Mouse (Mus musculus): ENCODE results near the gene Tenm4. TPM values are rescaled to one million over a fixed set of nuclear protein-coding genes. Genes with fewer than 3 reads are reported as not detected.
A peak's percentile ranks its signal among the peaks of the same experiment; 100 is the strongest.

Gene Tenm4
- total and polyA plus RNA-seq, 3 experiments: 0.03 to 0.26 (median 0.04) TPM

DNA sequence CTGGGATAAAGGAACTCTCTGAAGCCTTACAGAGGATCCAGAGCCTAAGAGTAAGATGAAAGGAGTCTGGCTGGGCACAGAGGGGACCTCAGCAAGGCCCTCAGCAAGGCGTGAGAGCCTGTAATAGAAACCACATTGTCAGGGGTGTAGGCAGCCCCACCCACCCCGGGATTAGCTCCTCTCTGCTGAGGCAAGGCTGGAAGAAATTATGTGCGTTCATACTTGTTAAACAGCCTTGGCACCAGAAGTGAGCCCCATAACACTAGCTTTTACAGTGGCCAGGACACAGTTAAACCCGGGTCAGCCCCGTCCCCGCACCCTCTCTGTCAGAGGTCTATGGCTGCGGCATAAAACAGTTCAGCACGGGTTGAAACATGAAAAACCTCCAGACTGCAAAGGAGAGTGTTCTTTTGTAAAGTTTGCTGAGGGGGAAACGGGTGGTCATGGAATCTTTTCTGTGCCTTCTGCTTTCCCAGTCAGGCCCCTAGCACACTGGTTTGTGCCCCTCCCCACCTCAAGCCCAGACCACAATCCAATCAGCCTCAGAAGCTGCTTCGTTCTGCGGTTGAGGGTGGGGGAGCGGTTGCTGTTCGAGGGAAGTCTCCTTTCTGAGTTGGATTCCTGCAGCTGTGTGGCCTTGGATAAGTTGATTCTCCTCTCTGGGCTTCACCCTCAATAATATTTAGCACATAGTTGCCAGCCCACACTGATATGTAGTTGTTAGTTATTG, 486.2 kb downstream of the Tenm4 start:
- Histone ChIP-seq H3K27ac (ENCODE audit: insufficient read depth, low read depth) (no peak overlapping the region), H3K36me3 (replicated peaks in 1 of 2; ENCODE audit: control insufficient read depth in 1 of 2, insufficient read depth in 1 of 2, low read length in 1 of 2) (no peaks in the 10 kb centered on the region), H3K79me2 (replicated peaks; ENCODE audit: control insufficient read depth, extremely low read depth, insufficient read depth, poor library complexity, severe bottlenecking) (no peaks in the 10 kb centered on the region), H3K9ac (ENCODE audit: insufficient read depth, low read depth) (no peak overlapping the region), H3K27me3 (replicated peaks) (no peaks in the 10 kb centered on the region), H3K4me3 (replicated peaks in 1 of 3; ENCODE audit: low read depth in 2 of 3, low read length in 2 of 3, poor library complexity in 1 of 3) (no peak overlapping the region), H3K4me2 (ENCODE audit: insufficient read depth, low read depth, poor library complexity, severe bottlenecking) (no peak overlapping the region), H3K4me1 (ENCODE audit: control insufficient read depth in 1 of 2, insufficient read depth in 2 of 2) (peaks cover 0 to 48% of the 10 kb centered on the region in 2 experiments; a peak in 2 of 4 replicates), H3K9me3 (replicated peaks; ENCODE audit: low read length) (no peaks in the 10 kb centered on the region)
- dilution Hi-C loops (cut with MboI; ENCODE audit: extremely low pct_ligation_motif_present, extremely low pct_unique_long_range_greater_than_20kb, low sequenced_read_pairs) (no loop called here), in situ Hi-C loops (cut with MboI; ENCODE audit: low pct_ligation_motif_present, low pct_unique_long_range_greater_than_20kb, low sequenced_read_pairs) (no loop called here)
- DNase-seq (ENCODE audit: extremely low read depth): peak; percentile 60
- TF ChIP-seq BHLHE40 (IDR thresholded peaks at IDR 0.05; ENCODE audit: low read depth, low read length) (no peak), RAD21 (IDR thresholded peaks at IDR 0.05; ENCODE audit: low read depth, low read length) (no peak), CTCF (conservative IDR thresholded peaks at IDR 0.05 in 1 of 2, IDR thresholded peaks at IDR 0.05 in 1 of 2; ENCODE audit: low read depth in 2 of 2, low read length in 2 of 2) (no peak), SIN3A (IDR thresholded peaks at IDR 0.05; ENCODE audit: low read length) (no peak), HCFC1 (IDR thresholded peaks at IDR 0.05; ENCODE audit: low read depth, low read length) (no peak), MYC (IDR thresholded peaks at IDR 0.05; ENCODE audit: low read depth, low read length) (no peak), POLR2AphosphoS2 (IDR thresholded peaks at IDR 0.05; ENCODE audit: low read depth, low read length) (no peak), SMC3 (IDR thresholded peaks at IDR 0.05; ENCODE audit: low read depth, low read length) (no peak), JUN (IDR thresholded peaks at IDR 0.05; ENCODE audit: insufficient read depth, low read depth, low read length) (no peak), MAX (IDR thresholded peaks at IDR 0.05; ENCODE audit: low read length) (no peak), POLR2A (IDR thresholded peaks at IDR 0.05; ENCODE audit: low read depth, low read length) (no peak), MAZ (IDR thresholded peaks at IDR 0.05; ENCODE audit: low read depth, low read length) (no peak), NELFE (IDR thresholded peaks at IDR 0.05; ENCODE audit: low read depth, low read length) (no peak), USF2 (conservative IDR thresholded peaks at IDR 0.05; ENCODE audit: low read depth, low read length) (no peak), RCOR1 (conservative IDR thresholded peaks at IDR 0.05; ENCODE audit: low read depth, low read length) (no peak), ETS1 (conservative IDR thresholded peaks at IDR 0.05; ENCODE audit: low read depth, low read length) (no peak), TCF12 (IDR thresholded peaks at IDR 0.05; ENCODE audit: low read depth, low read length) (no peak), NRF1 (IDR thresholded peaks at IDR 0.05; ENCODE audit: low read depth, low read length) (no peak), KAT2A (IDR thresholded peaks at IDR 0.05; ENCODE audit: insufficient replicate concordance, low read length) (no peak)

DNA sequence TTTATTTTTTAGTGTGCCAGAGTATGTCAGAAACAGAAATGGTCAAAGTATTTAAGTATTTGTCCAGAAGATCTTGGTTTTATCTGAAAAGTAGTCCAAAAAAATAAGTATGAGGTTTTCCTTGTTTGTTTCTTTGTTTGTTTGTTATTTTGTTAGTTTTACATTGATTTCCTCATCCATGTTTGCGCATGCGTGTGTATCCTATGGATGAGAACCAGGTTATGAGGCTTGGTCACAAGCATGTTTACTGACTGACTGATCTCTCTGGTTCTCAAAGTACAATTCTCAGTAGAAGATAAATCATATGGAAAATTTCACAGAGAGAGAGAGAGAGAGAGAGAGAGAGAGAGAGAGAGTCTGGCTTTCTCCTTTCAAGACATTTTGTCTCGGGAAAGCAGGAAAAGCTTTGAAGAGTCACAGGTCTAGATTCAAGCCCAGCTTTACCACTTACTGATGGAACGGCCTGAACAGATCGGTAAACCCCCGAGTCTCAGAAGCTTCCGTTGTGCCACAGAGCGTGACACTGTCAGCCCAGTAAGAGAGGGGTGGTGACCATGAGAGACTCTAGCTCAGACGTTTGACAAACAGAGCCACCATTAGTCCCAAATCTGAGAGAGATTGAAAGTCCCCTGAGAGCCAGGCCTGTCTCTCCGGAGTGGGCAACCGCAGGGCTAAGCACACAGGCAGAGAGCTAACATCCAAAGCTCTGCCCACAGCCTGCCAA, 487.0 kb downstream of the Tenm4 start:
- Histone ChIP-seq H3K9ac (ENCODE audit: insufficient read depth, low read depth) (no peak overlapping the region), H3K4me1 (ENCODE audit: control insufficient read depth in 1 of 2, insufficient read depth in 2 of 2) (peaks cover 0 to 48% of the 10 kb centered on the region in 2 experiments; a peak in 2 of 4 replicates), H3K36me3 (replicated peaks in 1 of 2; ENCODE audit: control insufficient read depth in 1 of 2, insufficient read depth in 1 of 2, low read length in 1 of 2) (no peaks in the 10 kb centered on the region), H3K4me2 (ENCODE audit: insufficient read depth, low read depth, poor library complexity, severe bottlenecking) (no peak overlapping the region; the same call in 1 of the 2 replicates), H3K9me3 (replicated peaks; ENCODE audit: low read length) (no peaks in the 10 kb centered on the region), H3K79me2 (replicated peaks; ENCODE audit: control insufficient read depth, extremely low read depth, insufficient read depth, poor library complexity, severe bottlenecking) (no peaks in the 10 kb centered on the region), H3K27ac (ENCODE audit: insufficient read depth, low read depth) (no peak overlapping the region), H3K4me3 (replicated peaks in 1 of 3; ENCODE audit: low read depth in 2 of 3, low read length in 2 of 3, poor library complexity in 1 of 3) (no peak overlapping the region), H3K27me3 (replicated peaks) (no peaks in the 10 kb centered on the region)
- dilution Hi-C loops (cut with MboI; ENCODE audit: extremely low pct_ligation_motif_present, extremely low pct_unique_long_range_greater_than_20kb, low sequenced_read_pairs) (no loop called here), in situ Hi-C loops (cut with MboI; ENCODE audit: low pct_ligation_motif_present, low pct_unique_long_range_greater_than_20kb, low sequenced_read_pairs) (no loop called here)
- peak; percentile 89 for DNase-seq (ENCODE audit: extremely low read depth)
- TF ChIP-seq SMC3 (IDR thresholded peaks at IDR 0.05; ENCODE audit: low read depth, low read length) (no peak; the same call in 1 of the 2 replicates), MAX (IDR thresholded peaks at IDR 0.05; ENCODE audit: low read length) (no peak), E2F4 (IDR thresholded peaks at IDR 0.05; ENCODE audit: insufficient replicate concordance, low read depth, low read length) (no peak), TBP (conservative IDR thresholded peaks at IDR 0.05; ENCODE audit: low read depth, low read length) (no peak), MAZ (IDR thresholded peaks at IDR 0.05; ENCODE audit: low read depth, low read length) (no peak), EP300 (IDR thresholded peaks at IDR 0.05; ENCODE audit: low read length) (peak; percentile 42; the same call in 1 of the 2 replicates), MXI1 (IDR thresholded peaks at IDR 0.05; ENCODE audit: low read depth, low read length) (peak; percentile 32; the same call in 1 of the 2 replicates), ELF1 (IDR thresholded peaks at IDR 0.05; ENCODE audit: low read depth, low read length) (peak; percentile 19; the same call in 1 of the 2 replicates), IRF4 (IDR thresholded peaks at IDR 0.05; ENCODE audit: low read depth, low read length) (0 out of 2 replicates have a peak, but pooled peaks have one; percentile 29), ZC3H11A (IDR thresholded peaks at IDR 0.05; ENCODE audit: low read depth, low read length) (no peak), ETS1 (conservative IDR thresholded peaks at IDR 0.05; ENCODE audit: low read depth, low read length) (peak; percentile 33; the same call in 1 of the 2 replicates), CHD2 (IDR thresholded peaks at IDR 0.05; ENCODE audit: low read length) (no peak), JUND (conservative IDR thresholded peaks at IDR 0.05; ENCODE audit: low read depth, low read length) (no peak), NRF1 (IDR thresholded peaks at IDR 0.05; ENCODE audit: low read depth, low read length) (peak; percentile 61), CTCF (conservative IDR thresholded peaks at IDR 0.05 in 1 of 2, IDR thresholded peaks at IDR 0.05 in 1 of 2; ENCODE audit: low read depth in 2 of 2, low read length in 2 of 2) (no peak), MAFK (IDR thresholded peaks at IDR 0.05; ENCODE audit: insufficient replicate concordance, low read length) (no peak), CHD1 (IDR thresholded peaks at IDR 0.05; ENCODE audit: low read depth, low read length) (no peak)

Data from CH12.LX (cell line).